Mouse (Mus musculus) CD8-positive naive resting alpha-beta T cell, adult 57 days (primary cell): ENCODE measurements around the gene Olfr763. TPM values are rescaled to one million over a fixed set of nuclear protein-coding genes. Genes with fewer than 3 reads are reported as not detected.

ENCODE experiments used
- total RNA-seq: library from RNA; stranded (reverse); gene quantifications from one replicate; pipeline ENCODE4 v1.2.4, GENCODE M21; 2023

Gene Olfr763
- 1.0 TPM for total RNA-seq

DNA sequence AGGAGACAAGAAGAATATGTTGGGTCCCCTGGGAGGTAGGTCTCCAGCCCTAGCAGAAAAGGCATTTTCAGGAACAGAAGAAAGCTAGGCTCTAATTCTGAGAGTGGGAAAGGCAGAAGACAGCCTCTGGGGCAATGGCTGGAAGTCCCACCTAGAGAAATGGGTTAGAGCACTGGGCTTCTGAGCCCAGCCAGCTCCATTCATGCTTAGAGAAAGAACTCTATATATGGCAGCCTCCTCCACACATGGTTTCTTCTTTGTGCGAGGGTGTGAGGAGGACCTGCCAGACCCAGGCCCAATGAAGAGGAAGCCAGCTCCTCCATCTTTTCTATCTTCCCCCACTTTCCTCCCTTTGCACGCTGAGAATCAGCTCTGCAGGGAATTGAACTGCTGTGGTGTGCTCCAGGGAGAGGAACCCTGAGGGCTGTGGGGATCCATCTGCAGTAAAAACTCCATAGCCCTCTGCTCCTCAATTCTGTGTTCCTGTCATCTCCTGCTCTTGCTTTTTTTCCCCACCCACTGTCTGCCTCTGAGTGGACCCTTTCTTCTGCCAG is at the start of gene Olfr763:
TSS of gene Olfr763 (plus strand) at position 504 of the 554 bp plus-strand sequence.

DNA sequence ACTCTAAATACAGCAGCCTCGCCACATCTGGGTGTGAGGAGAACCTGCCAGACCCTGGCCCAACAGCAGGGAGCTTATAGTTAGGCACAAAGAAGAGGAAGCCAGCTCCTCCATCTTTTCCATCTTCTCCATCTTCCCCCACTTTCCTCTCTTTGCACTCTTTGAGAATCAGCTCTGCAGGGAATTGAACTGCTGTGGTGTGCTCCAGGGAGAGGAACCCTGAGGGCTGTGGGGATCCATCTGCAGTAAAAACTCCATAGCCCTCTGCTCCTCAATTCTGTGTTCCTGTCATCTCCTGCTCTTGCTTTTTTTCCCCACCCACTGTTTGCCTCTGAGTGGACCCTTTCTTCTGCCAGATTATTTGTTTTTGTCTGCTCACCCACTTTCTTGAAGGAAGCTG is 21.5 kb upstream of the Olfr763 start, which contains the start of gene Olfr9:
TSS of gene Olfr9 (plus strand) at position 301 of the 400 bp plus-strand sequence.

DNA sequence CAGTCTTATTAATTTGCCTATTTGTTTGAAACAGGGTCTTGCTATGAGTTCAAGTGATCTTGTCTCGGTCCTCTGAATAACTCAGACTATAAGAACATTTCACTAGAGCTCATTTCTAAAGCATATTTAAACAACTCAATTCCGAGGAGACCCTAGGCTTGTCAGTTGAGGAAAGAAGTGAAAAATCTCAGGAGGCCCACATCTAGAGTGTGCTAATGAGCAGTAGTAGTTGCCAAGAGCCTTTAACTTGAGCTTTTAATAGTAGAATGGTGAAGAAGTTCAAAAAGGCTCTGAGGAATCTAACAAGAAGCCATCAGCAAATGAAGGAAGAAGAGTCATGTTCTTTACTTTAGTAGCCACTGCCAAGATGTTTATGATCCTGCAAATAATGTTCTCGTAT is 29.2 kb downstream of the Olfr763 start, which contains the start of gene Olfr764-ps1:
TSS of gene Olfr764-ps1 (minus strand) at position 101 of the 400 bp plus-strand sequence.

DNA sequence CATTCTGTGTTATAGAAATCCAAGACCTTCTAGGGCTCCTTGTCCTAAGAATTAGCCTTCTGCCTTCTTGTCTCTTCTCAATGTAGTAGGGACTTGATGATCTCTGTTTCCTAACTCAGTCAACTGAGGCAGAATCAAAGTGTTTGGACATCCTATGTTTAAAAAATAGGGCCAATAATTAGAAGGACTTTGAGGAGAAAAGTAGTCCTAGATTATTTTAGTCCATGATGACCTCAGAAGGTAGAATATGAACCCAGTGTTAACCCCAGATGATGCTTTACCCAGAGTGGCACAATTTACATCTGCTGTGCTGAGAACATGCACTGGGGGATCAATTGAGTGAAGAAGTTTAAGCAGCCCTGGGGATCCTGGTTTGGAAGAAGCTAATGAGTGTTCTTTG is 39.3 kb downstream of the Olfr763 start, which contains the start of gene Olfr765:
TSS of gene Olfr765 (minus strand) at position 101 of the 400 bp plus-strand sequence.

Other genes with a start within 250 kb of the Olfr763 start
- 0.24 TPM for gene Mmp19, start 219.9 kb upstream of the Olfr763 start, total RNA-seq
- gene Dnajc14, start 206.7 kb upstream of the Olfr763 start, total RNA-seq, result 56.7 TPM
- 10.0 TPM for gene Tmem198b, start 206.4 kb upstream of the Olfr763 start, total RNA-seq
- 61.5 TPM for gene Sarnp, start 193.5 kb upstream of the Olfr763 start, total RNA-seq
- 23.2 TPM for gene Ormdl2, start 189.1 kb upstream of the Olfr763 start, total RNA-seq
- 6.6 TPM for gene Gdf11, start 119.1 kb upstream of the Olfr763 start, total RNA-seq
- gene Cd63, start 109.8 kb upstream of the Olfr763 start, total RNA-seq, result 0.52 TPM
- gene Rdh5, start 87.9 kb upstream of the Olfr763 start, total RNA-seq, result 7.5 TPM
- 54.5 TPM for gene Bloc1s1, start 86.8 kb upstream of the Olfr763 start, total RNA-seq
- 3.3 TPM for gene Itga7, start 77.0 kb upstream of the Olfr763 start, total RNA-seq
- gene Mettl7b, start 49.8 kb upstream of the Olfr763 start, total RNA-seq, result not detected
- gene Olfr9, start 21.4 kb upstream of the Olfr763 start, total RNA-seq, result 4.0 TPM
- gene Olfr764-ps1, start 29.1 kb downstream of the Olfr763 start, total RNA-seq, result not detected
- not detected for gene Olfr765, start 39.2 kb downstream of the Olfr763 start, total RNA-seq
- gene Olfr766-ps1, start 58.2 kb downstream of the Olfr763 start, total RNA-seq, result not detected
- gene Olfr767, start 72.1 kb downstream of the Olfr763 start, total RNA-seq, result not detected
- gene Olfr768, start 88.6 kb downstream of the Olfr763 start, total RNA-seq, result not detected
- not detected for gene Olfr769, start 107.1 kb downstream of the Olfr763 start, total RNA-seq
- not detected for gene Olfr770, start 128.2 kb downstream of the Olfr763 start, total RNA-seq
- not detected for gene Olfr771, start 154.0 kb downstream of the Olfr763 start, total RNA-seq
- not detected for gene Olfr772, start 167.1 kb downstream of the Olfr763 start, total RNA-seq
- gene Olfr773, start 176.6 kb downstream of the Olfr763 start, total RNA-seq, result not detected
- gene Olfr774, start 225.4 kb downstream of the Olfr763 start, total RNA-seq, result not detected
- not detected for gene Olfr775, start 237.6 kb downstream of the Olfr763 start, total RNA-seq
- not detected for gene Olfr776, start 248.3 kb downstream of the Olfr763 start, total RNA-seq